Mouse (Mus musculus): ENCODE measurements at regions not wholly inside any gene's neighbourhood (a gene's known extent, or its start where the extent isn't known, plus 50 kb on each side); places are given as distances from the start of the nearest gene placed in this dataset.

DNA sequence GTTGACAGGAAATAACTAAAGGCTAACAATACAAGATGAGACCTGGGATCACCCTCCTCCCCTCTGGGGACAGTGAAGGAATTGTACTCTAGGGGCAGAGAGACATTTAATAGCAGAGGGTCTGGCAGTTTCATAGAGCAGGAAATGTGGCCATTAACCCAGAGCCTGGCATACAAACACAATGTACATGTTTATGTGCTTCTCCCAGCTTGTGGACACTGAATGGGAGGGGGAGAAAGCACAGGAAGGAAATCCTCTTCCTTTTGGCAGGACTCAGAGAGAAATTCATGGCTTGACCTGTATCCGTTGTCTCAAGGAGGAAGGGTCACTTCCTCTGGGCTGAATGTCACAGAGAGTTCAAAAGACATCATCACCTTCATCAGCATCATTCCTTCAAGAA is 594.5 kb upstream of the A1bg start:
- intact Hi-C loops (cut with DNase I), result no loop called here

DNA sequence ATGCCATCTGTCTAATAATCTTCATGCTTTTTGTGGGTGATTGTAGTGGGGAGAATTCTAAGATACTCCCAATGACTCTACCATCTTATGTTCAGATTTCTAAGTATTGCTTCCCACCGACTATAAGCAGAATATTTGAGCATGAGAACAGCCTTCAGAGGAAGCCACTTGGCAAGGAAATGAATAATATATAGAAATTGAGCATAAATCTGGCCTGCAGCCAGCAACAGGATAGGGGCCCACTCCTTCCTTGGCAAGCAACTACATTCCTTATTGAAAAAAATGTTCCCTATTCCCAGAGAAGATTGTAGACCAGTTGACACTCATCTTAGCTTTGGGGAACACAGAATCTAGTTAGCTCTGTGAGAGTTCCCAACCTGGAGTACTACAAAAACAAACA is 591.5 kb upstream of the A1bg start:
- intact Hi-C loops (cut with DNase I), result no loop called here

DNA sequence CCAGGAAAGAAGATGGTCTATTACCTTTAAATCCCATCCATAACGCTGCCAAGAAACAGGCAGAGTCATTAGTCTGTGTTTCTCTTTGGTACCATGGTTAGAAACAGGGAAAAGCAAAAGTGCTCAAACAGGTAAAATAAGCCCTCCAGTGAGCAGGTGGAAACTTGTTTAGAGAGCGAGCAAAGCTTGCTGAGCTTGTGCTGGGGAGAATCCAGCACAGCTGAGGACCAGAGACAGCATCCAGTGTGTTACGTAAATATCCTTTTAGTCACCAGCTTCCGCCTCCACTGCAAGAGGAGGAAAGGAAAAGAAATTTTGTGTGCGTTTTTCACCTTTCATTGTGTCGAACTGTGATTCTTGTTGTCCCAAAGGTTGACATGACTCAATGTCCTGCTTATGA is 586.0 kb upstream of the A1bg start:
- intact Hi-C loops (cut with DNase I), result no loop called here

DNA sequence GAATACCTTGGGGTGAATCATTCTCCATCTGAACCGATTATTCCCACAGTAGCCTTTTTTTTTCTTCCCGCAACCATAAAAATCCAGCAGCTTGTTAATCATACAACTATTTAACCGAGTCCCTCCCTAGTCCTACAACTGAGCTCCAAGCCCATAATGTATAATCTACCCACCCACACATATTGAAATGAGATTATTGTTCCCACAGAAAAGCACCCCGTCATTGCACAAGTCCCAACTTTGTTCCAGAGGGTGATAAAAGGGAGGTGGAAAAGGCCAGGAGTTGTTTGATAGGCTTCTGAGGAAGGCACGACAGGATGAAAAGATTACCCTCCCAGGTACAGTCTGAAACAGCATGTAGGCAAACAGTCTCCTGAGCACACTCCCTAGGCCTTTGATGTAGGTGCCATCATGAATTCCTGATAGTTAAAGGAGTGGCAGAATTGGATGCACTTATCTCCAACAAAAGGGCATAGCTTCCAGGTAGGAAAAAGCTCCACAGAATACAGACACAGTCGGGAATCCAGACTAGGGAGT is 583.6 kb upstream of the A1bg start:
- intact Hi-C loops (cut with DNase I), result no loop called here

DNA sequence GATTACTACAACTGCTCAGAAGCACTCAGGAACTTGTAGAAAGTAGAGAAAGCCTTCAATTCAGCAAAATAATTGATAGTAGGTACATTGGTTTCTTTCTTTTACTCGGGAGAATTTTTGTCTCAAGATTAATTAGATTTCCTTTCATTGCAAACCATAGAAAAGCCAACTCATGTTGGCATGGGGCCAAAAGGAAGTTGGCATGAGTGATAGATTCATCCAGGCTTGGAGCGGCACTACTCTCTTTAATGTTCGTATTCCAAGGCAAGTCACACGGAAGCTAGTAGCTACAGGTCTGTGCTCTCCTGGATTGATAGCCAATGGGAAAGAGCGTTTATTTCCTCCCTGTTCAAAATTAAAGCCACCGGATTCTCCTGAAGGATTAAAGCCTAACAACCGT is 580.6 kb upstream of the A1bg start:
- intact Hi-C loops (cut with DNase I), result no loop called here

DNA sequence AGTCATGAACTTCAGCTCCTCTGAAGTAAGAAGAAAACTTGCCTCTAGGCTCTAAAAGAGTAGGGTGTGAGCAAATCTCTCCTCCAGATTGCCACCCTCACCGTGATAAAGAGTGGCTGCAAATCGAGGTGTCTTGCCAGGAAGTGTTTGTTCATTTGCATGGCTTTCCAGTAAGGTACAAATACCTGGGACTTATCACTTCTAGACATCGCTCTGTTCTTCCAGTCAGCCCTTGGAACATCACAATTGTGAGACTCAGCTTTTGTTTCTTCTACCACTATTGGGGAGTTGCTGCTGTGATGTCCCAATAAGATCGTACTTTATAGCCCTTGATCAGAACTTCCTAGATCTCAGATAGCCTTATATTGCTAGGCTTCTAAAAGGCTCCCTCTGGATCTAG is 566.9 kb upstream of the A1bg start:
- intact Hi-C loops (cut with DNase I), result no loop called here

DNA sequence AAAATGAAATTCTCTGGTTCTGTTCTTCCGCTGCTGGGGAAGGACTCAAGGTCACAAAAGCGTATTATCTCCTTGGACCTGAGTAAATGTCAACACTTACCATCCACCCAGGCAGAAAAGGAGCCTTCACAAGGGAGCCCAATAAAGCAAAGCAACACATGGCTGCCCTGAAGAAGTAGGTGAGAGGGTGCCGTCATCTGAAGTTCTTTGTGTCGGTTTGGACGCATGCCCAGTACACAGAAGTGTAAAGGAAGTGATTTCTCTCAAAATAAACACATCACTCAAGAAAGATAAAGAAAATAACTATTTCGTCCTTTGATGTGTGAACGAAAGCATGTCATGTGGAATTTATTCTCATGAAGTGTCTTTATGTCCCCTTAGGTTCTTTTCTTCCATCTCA is 559.0 kb upstream of the A1bg start:
- intact Hi-C loops (cut with DNase I), result no loop called here

DNA sequence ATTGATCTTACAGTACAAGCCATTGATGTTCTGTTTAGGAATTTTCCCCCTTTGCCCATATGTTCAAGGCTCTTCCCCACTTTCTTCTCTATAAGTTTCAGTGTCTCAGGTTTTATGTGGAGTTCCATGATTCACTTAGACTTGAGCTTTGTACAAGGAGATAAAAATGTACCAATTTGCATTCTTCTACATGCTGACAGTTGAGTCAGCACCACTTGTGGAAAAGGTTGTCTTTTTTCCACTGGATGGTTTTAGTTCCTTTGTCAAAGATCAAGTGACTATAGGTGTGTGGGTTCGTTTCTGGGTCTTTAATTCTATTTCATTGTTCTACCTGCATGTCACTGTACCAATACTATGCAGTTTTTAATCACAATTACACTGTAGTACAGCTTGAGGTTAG is 551.1 kb upstream of the A1bg start:
- intact Hi-C loops (cut with DNase I), result no loop called here

DNA sequence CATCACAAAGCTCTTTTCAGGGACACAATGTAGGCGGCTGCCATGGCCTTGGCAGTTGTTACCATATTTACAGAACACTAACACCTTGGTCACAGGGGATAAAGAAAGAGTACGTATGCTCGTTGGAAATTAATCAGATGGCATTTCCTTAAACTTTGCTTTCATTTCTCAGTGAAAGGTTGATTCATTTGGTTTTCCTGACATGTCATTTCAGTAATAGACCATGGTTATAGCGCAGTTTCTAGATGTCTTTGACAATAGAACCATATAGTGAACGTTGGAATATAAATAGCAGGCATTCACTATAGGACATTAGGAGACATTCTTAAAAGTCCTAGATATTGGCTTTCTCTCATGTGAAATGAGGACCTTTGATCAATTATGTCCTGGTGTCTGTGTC is 532.2 kb upstream of the A1bg start:
- intact Hi-C loops (cut with DNase I), result no loop called here

DNA sequence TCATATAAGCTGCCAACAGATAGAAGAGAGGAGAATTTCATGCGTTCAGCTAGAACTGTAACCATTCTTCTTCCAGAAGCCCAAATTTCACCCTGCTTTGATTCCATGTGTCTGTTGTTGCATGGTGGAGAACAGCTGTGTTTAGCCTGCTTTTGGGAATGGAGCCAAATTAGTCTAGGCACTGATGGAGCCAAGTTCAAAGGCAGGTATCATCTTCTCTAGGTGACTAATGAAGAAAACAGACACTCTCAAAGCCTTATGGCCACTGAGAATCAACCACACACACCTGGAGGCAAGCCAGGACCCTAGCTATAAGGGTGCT is 531.5 kb upstream of the A1bg start:
- intact Hi-C loops (cut with DNase I), result no loop called here

DNA sequence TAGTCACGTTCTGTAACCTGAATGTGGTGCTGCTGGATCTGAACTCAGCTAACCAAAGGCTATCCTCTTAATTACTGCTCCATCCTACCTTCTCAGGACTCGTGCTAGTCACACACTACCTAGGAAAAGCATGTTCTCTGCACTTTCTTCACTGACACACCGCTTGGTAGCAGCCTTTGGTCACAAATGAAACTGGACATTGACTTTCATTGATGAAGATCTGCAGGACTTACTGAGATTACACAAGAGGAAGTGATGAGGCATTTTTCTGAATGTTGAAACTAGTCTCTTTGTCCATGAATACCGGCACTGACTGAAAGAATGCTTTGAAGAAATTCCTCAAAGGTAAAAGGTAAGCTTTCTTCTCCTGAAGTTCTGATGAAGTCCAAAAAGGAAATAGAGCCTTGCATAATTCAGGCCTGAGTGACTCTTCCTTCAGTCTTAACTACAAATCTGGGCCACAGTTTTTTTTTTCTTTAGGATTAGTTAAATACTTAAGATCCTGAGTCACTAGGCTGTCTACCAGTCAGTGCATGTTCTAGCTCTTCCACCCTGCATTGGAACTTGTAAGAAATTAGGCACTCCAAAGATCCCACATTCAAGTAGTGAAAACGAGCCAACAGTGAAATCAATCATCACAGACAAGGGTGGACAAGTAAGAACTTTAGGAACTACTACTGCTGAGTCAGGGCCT is 531.0 kb upstream of the A1bg start:
- intact Hi-C loops (cut with DNase I), result no loop called here

DNA sequence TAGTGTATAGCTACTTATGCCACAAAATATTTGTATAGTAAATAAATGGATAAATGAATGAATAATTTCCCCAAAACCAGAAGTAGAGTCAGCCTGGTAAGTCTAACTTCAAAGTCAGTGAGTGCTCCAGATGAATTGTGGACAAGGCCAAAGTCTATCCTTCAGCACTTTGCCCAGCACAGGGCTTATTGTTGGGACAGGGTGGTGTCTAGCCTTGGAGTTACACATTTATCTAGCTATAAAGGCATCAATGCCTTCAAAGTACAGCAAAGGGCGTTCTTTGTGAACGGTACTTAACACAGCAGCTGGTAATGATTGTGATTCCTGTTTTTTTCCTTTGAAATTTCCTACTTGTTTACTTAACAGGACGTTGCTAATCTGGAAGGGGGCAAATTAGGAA is 527.4 kb upstream of the A1bg start:
- intact Hi-C loops (cut with DNase I), result no loop called here

DNA sequence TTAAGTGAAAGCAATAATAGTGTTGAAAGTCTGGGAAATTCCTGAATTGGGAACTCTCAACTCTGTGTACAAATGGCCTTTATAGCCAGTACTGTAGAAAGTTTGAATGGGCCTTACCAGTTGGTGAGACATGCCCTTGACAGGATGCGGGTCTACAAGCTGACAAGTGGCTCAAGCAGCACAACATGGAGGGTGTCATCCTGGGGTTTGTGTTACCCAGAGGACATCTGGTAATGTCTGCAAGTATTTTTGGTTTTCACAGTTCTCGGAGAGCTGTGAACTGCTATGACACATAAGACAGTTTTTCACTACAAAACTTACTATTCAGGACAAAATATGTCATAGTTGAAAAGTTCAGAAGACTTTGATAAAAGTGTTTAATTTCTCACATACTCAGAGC is 525.7 kb upstream of the A1bg start:
- intact Hi-C loops (cut with DNase I), result no loop called here

DNA sequence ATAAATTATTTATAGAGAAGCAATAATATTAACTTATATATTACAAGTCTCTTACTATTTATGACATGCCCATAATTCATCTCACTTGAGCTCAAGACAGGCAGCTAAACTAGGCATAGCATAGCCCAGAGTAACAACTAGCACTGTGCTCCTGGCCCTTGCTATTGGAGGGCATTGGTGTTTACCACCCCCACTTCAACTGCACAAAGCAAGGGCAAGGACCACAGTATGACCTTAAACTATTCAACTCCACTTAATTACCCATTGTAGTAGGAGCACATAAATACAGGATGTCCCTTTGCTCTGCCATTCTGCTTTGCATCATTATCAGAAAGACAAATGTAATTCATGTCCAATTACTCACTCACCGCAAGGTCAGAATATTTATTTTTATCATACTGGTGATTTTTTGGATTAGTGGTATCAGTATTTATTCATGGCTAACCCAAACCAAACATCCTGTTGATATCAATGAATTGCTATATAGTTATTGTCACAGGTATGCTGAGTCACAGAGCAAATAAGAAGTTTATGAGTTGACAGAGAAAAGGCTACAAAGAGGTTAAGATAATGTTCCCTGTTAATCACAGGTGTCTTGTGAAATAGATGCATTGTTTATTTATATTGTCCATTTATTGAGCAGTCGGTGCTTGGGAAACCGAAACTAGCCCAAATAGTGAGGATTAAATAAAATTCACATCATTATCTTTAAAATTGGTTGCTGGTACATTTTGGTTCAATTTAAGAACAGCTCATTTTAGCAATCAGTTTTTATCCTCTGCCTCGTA is 523.4 kb upstream of the A1bg start:
- intact Hi-C loops (cut with DNase I), result no loop called here

DNA sequence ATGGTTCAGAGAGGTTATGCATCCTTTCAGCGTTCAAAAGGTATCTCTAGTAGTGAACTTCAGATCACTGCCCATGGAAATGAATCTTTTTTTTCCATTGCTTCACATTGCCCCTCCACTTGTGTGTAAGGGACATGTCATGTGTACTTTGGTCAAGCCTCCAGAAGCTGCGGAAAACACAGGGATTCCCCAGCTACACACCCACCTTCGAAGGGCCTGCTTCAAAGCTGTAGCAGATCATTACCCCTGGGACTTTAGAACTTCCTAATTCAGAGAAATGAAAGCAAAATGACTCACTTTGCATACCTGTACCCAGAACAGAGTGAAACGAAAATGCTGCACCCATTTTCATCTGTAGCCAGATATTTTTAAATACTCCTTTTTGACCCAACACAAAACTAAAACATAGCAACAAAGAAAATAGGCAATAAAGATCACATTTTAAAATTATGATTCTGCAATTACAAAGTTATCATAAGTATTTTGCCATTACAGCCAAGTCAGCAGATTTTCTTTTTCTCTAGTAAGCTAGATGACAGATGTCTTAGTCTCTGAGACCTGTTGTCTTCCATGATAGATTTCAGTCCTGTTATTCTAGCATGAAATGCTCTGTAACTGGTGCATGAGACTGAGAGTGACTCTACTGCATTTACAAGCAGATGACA is 519.1 kb upstream of the A1bg start:
- intact Hi-C loops (cut with DNase I), result no loop called here

DNA sequence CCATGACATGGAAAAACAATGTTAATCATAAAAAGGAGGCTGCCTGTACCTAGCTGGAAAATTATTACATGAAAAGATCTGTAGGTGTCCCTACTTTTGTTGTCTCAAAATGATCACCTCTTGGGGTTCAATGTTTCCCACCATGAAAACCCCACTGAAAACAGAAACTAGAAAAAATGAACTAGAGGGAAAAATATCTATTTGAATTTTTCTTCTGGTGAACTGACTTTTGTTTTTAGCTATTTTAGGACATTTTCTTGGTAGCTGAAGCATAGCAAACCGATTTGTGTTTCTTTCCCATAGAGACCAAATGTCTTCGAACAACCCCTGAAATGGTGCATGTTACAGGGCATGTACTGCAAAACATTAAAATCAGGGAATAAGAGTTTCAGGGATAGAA is 518.2 kb upstream of the A1bg start:
- intact Hi-C loops (cut with DNase I), result no loop called here

DNA sequence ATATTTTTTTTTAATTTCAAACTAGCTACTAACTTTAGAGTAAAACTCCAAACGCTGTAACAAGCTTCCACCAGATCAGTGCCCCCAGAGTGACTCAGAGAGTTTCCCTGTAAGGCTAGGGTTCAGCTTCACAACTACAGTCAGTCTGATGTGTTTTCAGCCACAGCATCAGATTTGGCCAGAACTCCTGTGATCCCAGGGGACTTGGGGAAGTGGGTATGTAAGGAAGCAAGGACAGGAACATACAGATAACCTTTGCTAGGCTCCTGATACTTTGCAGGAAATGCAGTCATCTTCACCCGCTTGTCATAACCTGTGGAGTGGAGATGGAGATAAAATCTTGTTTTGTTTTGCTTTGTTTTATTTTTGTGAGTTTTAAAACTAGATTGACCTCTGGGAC is 517.5 kb upstream of the A1bg start:
- intact Hi-C loops (cut with DNase I), result no loop called here

DNA sequence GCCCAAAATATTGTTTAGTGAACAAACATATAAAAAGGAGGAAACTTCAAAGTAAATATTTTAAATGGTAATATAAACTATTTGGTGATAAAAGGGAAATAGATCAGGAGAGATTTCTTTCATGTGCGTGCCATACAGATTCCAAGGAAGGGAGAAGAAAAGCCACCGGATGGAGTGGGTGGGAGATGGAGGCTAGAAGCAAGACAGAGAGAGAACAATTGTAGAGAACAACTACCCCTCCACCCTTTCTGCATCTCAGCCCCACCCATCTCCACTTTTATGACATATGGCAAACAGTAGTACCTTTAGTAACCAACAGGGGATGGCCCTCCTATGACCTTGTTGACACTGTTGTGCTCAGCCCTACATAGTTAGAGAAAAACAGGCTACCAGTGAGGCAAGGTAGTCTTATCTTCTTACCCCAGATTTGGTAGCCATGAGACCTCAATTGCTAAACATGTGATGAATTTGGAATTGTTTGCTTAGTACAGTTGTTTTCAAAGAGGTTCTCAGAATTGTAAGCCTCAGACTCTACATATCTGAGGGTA is 516.9 kb upstream of the A1bg start:
- intact Hi-C loops (cut with DNase I), result no loop called here

DNA sequence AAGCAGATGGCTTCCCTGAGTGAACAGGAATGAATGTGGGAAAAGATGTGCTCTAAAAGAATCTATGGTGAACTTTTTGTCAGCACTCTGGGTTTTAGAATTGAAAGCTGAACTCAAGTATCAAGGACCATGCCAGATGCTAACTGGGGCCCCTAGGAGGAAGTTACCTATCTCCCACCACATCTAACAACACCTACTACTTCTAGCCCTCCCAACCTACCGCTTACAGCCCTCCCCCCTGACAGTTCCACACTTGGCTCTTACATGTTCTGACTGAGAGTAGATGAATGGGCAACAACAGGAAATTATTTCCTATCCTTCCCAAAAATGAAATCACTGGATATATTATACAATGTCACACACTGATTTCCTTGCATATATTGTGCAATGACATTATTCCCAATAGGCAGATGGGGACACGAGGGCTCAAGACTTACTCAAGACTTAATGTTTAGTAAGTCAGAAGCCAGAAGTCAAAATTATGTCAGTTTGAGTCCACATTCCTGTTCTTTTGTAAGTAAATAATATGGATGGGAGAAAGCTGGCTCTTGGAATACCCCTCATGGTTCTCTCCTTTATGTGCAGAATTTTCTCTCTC is 506.1 kb upstream of the A1bg start:
- intact Hi-C loops (cut with DNase I), result no loop called here

DNA sequence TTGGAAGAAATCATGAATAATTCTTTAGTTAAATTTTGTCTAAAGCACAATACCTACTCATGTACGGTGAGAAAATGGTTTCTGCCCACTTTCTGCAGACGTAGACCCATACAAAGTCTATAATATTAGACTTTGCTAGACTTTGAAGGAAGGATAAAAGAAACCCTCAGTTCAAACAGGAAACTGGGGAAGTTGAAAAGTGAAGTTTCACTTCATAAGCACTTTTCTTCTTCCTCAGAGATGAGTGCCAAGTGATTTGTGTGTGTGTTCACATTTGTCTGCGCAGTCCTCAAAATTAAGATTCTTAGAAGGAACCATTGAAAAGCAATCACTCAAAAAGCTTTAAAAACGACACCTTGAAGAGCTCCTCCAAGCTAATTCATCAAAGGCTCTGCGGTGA is 500.2 kb upstream of the A1bg start:
- intact Hi-C loops (cut with DNase I), result no loop called here

DNA sequence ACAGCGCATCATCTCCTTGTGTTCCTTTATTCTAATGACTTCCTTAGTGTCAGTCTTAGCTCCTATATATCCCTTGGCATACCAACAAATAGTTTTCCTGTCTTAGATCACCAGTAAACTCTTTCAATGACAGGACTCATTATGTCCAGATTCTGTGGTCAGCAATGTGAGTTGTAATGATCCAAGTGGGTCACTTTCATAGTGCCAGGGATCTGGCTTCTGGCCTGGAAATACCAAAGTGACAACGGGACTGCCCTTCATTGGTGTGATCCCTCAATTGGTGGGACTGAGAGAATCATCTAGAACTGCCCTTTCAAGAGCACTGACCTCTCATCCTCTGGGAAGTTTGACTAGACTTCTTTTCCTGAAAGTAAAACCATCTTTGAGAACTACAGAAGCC is 494.7 kb upstream of the A1bg start:
- intact Hi-C loops (cut with DNase I), result loop anchor here (5.0 kb wide), 1 partner anchor 260 kb away; no protein-coding TSS in a partner anchor

DNA sequence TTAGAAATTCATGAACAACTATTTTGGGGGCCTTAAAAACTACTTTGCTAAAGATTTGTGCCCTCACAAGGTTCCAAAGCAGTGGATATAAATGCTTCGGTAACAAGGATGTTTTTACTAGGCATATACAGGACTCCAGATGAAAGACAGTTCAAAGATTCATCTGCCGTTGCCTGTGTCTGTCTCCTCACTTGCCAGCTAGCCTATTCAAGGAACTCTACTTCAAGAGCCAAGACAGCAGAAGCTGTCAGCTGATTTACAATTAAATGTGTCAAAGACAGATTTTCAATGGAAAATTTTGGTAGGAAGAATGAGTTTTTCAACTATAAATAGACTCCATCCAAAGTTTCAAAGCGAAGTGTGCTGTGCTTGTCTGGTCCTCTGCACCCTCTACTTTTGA is 494.0 kb upstream of the A1bg start:
- intact Hi-C loops (cut with DNase I), result loop anchor here (5.0 kb wide), 1 partner anchor 260 kb away; no protein-coding TSS in a partner anchor
